Mouse (Mus musculus) forebrain, embryonic 12.5 days (tissue): ENCODE data around the gene Gzmd. TPM values are rescaled to one million over a fixed set of nuclear protein-coding genes. Genes with fewer than 3 reads are reported as not detected.
"Not testable (repeated sequence)": the region's sequence is repeated elsewhere in the genome, so short reads cannot be mapped to it uniquely, and the experiment has no call there.

Source experiments
- ATAC-seq: fragments of 200-750 bp; cut with Nextera tagmentation; 2 replicates; pipeline ENCODE4 v1.8.0; 2017; ENCODE audit warnings: moderate TSS enrichment; ENCODE audit not compliant: low FRiP score
- H3K27ac ChIP-seq: fragments of 300-500 bp; sonication (generic); 2 replicates; pipeline ENCODE4 v1.5.1; 2016; ENCODE audit warnings: mild to moderate bottlenecking
- H3K27me3 ChIP-seq: fragments of 300-500 bp; sonication (generic); 2 replicates; pipeline ENCODE4 v1.6.1; 2016; ENCODE audit warnings: mild to moderate bottlenecking
- H3K36me3 ChIP-seq: fragments of 300-500 bp; sonication (generic); replicated peaks from 2 replicates; pipeline ENCODE4 v1.6.1; 2016; ENCODE audit warnings: mild to moderate bottlenecking
- H3K4me1 ChIP-seq: fragments of 300-500 bp; sonication (generic); 2 replicates; pipeline ENCODE4 v1.6.1; 2016
- H3K4me2 ChIP-seq: fragments of 300-500 bp; sonication (generic); 2 replicates; pipeline ENCODE4 v1.6.1; 2016; ENCODE audit warnings: mild to moderate bottlenecking, moderate library complexity
- H3K4me3 ChIP-seq: fragments of 300-500 bp; sonication (generic); replicated peaks from 2 replicates; pipeline ENCODE4 v1.5.1; 2016; ENCODE audit warnings: mild to moderate bottlenecking
- H3K9ac ChIP-seq: fragments of 300-500 bp; sonication (generic); 2 replicates; pipeline ENCODE4 v1.6.1; 2016; ENCODE audit warnings: mild to moderate bottlenecking
- H3K9me3 ChIP-seq: fragments of 300-500 bp; sonication (generic); 2 replicates; pipeline ENCODE4 v1.6.1; 2016
- WGBS: fragments of 180-500 bp; shearing (Covaris S2); methylation state at CpG from one replicate; pipeline ENCODE4 v1.1.7; 2016; 5-methylcytosine and 5-hydroxymethylcytosine counted together
- polyA plus RNA-seq: library from polyadenylated mRNA; unstranded; fragments of >200 nt; fragmentation: Nextera tagmentation; extraction: Ambion mirVana; gene quantifications from 2 replicates; pipeline ENCODE4 v1.2.1, GENCODE M21; 2016

Gene Gzmd
- polyA plus RNA-seq, 1 experiment from 2014 or later = not detected

DNA sequence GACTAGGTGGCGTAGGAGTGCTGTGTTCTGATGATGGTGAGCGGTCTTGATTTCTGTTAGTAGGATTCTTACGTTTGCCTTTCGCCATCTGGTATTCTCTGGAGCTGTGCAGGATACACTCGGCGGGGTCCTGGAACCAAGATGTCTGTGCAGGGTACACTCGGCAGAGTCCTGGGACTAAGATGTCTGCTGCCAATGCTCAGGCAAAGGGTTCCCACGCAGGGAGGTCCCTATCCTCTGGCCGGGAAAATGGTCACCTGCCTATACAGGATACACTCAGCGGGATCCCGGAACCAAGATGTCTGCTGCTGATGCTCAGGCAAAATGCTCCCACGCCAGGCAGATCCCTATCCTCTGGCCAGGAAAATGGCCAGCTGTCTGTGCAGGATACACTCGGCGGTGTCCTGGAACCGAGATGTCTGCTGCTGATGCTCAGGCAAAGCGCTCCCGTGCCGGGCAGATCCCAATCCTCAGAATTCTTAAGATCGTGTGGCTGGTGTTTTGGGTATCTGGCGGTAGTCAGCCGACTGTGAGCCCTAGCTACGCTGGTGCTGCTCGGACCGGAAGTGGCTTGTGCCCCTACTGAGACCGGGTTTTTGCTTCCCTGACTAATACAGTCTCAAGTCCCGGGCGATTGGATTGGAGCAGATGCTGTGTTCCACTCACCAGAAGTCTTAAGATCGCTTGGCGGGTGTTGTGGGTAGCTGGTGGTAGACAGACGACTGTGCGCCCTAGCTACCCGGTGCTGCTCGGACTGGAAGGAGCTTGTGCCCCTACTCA is 16.7 kb downstream of the Gzmd start:
- H3K9me3 ChIP-seq, H3K27ac ChIP-seq, H3K36me3 ChIP-seq, H3K27me3 ChIP-seq, H3K4me2 ChIP-seq, H3K9ac ChIP-seq, H3K4me1 ChIP-seq, H3K4me3 ChIP-seq, ATAC-seq: not testable (repeated sequence)
- WGBS = 94% methylated on average over 33 of the region's 33 CpGs

DNA sequence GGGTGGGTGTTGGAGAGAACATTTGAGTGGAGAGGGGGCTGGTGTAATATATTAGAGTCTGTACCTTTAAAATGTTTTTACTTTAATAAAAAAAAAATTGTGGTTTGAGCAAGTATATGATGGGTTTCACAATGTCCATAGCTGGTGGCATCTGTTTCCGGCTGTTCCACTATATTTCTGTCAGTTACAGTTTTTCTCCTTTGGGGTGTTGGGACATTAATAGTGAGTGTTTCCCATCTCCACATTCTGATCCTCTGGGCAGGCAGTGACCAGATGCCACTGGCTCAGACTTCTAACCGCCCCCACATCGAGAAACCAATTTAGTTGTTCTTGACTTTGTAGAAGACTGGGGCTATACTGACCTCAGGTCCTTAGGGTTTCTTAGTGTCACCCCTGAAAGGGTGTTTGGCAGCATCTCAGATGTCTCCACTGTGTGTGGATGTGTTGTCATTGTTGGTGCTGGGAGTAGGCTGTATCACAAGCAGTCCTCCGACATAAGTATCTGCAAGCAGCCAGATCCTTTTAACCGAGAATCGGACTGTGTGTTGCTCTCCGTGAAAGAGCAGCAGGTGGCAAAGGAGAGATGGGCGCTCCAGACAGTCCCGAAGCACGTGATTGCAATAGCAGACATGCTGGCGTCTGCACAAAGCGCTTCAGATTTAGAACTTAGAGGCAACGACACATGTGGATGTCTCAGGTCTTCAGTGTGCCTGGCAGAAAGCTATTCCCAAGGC is 26.8 kb downstream of the Gzmd start:
- H3K4me3 ChIP-seq = no peak overlapping the region
- H3K9ac ChIP-seq = no peak overlapping the region
- WGBS = 88% methylated on average over 13 of the region's 13 CpGs

DNA sequence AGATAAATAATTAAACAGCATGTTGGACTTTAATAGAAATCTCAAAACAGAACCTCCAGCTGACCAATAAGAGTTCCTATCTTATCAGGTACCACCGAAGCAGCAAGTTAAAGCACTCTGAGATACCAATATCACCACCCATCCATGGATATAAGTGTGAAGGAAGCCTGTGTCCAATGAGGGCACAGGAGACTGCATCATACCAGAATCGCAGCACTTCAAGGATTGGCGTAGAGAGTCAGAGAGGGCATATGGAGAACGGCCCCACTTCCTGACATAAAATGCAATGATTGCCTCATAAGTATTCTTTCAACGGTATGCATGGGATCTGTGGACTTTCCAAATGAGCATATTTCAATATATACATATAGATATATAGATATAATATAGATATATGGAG is 27.4 kb downstream of the Gzmd start:
- WGBS = 88% methylated on average over 5 of the region's 5 CpGs
- ATAC-seq = no peak

More for the DNA sequence above, 26.8 kb downstream of the Gzmd start:
- Histone ChIP-seq H3K4me1 (no peaks in the 10 kb centered on the region), H3K27me3 (no peaks in the 10 kb centered on the region), H3K4me2 (no peak overlapping the region), H3K27ac (no peak overlapping the region), H3K36me3 (no peaks in the 10 kb centered on the region), H3K9me3 (no peaks in the 10 kb centered on the region)
- no peak for ATAC-seq

DNA sequence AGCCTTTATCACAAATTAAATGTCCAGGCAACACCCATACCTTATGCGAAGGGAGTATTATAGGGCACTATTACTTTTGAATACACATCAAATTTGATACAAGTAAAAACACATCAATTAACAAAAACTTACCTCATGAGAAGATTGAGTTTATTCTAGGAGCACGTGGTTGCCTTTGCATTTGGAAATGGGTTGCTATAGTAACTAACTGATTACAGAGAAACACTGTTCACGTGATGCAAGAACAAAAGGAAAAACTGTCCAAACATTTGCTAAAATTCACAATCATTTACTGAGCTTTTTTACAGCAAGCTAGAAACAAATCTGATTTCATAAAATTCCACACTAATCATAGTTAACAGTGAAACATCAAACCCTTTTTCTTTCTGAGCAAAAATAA is 29.0 kb downstream of the Gzmd start:
- no peak for ATAC-seq

More for the DNA sequence above, 27.4 kb downstream of the Gzmd start:
- no peaks in the 10 kb centered on the region for H3K4me1 ChIP-seq
- H3K36me3 ChIP-seq = no peaks in the 10 kb centered on the region
- no peak overlapping the region for H3K4me2 ChIP-seq
- no peaks in the 10 kb centered on the region for H3K27me3 ChIP-seq
- no peak overlapping the region for H3K4me3 ChIP-seq
- H3K9me3 ChIP-seq = no peaks in the 10 kb centered on the region
- H3K27ac ChIP-seq = no peak overlapping the region
- no peak overlapping the region for H3K9ac ChIP-seq

DNA sequence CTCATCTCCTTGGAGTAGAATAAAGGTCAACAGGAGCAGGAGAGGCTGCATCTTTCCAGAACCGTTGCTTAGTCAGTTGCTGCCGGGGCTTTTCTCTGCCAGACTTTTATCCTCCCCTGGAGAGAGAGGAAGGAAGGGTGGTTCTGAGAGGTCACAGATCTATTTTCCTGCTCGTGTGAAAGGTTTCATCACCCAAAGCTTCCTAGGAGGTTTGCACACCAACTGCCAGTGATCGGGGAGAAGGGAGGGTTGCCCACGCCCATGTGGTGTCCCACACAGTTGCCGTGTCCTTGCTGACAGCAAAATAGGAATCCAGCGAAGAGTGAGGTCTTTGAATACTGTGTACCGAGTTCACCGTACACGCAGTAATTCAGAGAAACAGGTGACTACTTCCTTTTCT is 30.0 kb downstream of the Gzmd start, which contains the start of gene Ctsg:
Gene Ctsg, minus strand, starts transcription at position 189 of the 400 bp plus-strand sequence.
- 79% methylated on average over 10 of the region's 10 CpGs for WGBS
- H3K27ac ChIP-seq = no peak within 1 kb of the TSS
- H3K4me1 ChIP-seq = no peaks in the 10 kb centered on the region
- no peaks in the 10 kb centered on the region for H3K9me3 ChIP-seq
- H3K4me3 ChIP-seq = no peak within 1 kb of the TSS
- H3K9ac ChIP-seq = no peak within 1 kb of the TSS
- no peaks in the 10 kb centered on the region for H3K27me3 ChIP-seq
- H3K4me2 ChIP-seq = no peak within 1 kb of the TSS
- no peak for ATAC-seq
- H3K36me3 ChIP-seq = no peaks in the 10 kb centered on the region

More for the DNA sequence above, 29.0 kb downstream of the Gzmd start:
- Histone ChIP-seq H3K36me3 (no peaks in the 10 kb centered on the region), H3K4me3 (no peak overlapping the region), H3K9ac (no peak overlapping the region), H3K9me3 (no peaks in the 10 kb centered on the region), H3K4me2 (no peak overlapping the region), H3K4me1 (no peaks in the 10 kb centered on the region), H3K27ac (no peak overlapping the region), H3K27me3 (no peaks in the 10 kb centered on the region)
- 58% methylated on average over 3 of the region's 3 CpGs for WGBS

DNA sequence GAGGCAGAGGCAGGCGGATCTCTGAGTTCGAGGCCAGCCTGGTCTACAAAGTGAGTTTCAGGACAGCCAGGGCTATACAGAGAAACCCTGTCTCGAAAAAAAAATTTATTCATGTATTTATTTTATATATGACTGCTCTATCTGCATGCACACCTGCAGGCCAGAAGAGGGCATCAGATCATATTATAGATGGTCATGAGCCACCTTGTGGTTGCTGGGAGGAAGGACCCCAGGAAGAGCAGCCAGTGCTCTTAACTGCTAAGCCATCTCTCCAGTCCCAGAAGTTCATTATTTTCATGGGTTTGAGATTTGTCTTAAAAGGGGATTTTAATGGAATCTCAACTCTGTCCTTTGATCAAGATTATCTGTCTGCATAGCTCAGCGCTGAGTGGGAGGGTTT is 33.5 kb downstream of the Gzmd start:
- Histone ChIP-seq H3K27ac (no peak overlapping the region), H3K4me1 (no peaks in the 10 kb centered on the region), H3K9ac (no peak overlapping the region), H3K27me3 (no peaks in the 10 kb centered on the region), H3K36me3 (no peaks in the 10 kb centered on the region), H3K4me2 (no peak overlapping the region), H3K4me3 (no peak overlapping the region), H3K9me3 (no peaks in the 10 kb centered on the region)
- WGBS = 83% methylated on average over 4 of the region's 4 CpGs
- no peak for ATAC-seq

DNA sequence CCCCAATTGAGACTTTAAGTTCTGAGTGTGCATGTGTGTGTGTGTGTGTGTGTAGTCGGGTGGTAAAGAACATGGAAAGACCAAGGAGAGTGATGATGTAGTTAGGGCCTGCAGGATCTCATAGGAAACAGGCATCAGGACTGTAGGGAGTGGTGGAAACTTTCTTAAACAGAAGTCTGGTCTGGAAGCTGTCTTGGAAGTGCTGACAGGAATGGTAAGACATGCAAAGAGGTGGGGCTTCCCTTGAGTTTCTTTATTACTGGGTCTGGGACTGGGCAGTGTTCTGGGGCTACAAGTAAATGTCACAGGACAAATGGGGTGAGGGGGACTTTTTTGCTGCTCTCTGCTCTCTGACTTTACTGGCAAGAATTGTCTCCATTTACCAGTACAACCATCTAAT is 34.8 kb downstream of the Gzmd start:
- Histone ChIP-seq H3K27ac (no peak overlapping the region), H3K4me1 (no peaks in the 10 kb centered on the region), H3K36me3 (no peaks in the 10 kb centered on the region), H3K4me2 (no peak overlapping the region), H3K9me3 (no peaks in the 10 kb centered on the region), H3K9ac (no peak overlapping the region), H3K4me3 (no peak overlapping the region), H3K27me3 (no peaks in the 10 kb centered on the region)
- WGBS = 90% methylated on average over 1 of the region's 1 CpGs
- ATAC-seq = no peak

DNA sequence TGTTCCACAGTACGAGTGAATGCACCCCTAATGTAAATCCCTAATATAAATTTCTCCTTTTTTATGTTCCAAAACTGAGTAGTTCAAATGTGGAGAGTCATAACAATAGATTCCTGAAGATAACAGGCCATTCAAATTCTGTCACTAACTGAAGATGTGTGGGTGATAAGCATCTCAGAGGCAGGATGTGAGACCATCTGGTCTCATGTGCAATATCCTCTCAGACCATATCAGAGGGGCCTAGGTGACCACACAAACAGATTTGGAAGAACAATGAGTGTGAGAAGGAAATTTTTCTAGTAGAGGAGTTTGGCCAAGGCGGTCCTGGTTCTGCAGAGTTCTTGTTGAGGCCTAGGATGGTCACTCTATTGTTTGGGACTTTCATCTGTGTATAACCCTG is 39.1 kb downstream of the Gzmd start:
- no peak for ATAC-seq
- H3K36me3 ChIP-seq = no peaks in the 10 kb centered on the region
- H3K4me1 ChIP-seq = no peaks in the 10 kb centered on the region
- H3K27me3 ChIP-seq = no peaks in the 10 kb centered on the region
- no peak overlapping the region for H3K4me3 ChIP-seq
- H3K9ac ChIP-seq = no peak overlapping the region
- WGBS = 79% methylated on average over 2 of the region's 2 CpGs
- H3K27ac ChIP-seq = no peak overlapping the region
- H3K4me2 ChIP-seq = no peak overlapping the region
- no peaks in the 10 kb centered on the region for H3K9me3 ChIP-seq

DNA sequence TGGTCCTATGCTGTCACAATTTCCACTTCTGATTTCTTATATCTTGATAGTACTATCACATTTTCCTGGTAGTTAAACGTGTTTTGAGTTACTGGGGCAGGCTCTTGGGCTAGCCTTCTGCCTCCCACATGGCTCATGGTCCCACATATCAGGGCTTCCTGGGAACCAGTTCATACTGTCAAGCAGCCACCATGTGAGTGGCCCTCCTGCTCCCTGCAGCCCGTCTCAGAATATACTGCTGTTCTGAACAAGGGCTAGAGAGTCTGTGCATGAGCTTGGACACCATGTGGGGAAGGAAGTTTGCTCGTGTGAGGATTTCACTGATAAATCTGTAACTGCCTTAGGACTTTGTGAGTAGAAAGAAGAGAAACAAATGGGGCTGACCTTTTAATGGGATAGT is 45.7 kb downstream of the Gzmd start:
- Histone ChIP-seq H3K4me3 (no peak overlapping the region), H3K27me3 (no peaks in the 10 kb centered on the region), H3K36me3 (no peaks in the 10 kb centered on the region), H3K4me1 (no peaks in the 10 kb centered on the region), H3K9ac (no peak overlapping the region), H3K4me2 (no peak overlapping the region), H3K27ac (no peak overlapping the region), H3K9me3 (no peaks in the 10 kb centered on the region)
- ATAC-seq = no peak
- 79% methylated on average over 3 of the region's 3 CpGs for WGBS

DNA sequence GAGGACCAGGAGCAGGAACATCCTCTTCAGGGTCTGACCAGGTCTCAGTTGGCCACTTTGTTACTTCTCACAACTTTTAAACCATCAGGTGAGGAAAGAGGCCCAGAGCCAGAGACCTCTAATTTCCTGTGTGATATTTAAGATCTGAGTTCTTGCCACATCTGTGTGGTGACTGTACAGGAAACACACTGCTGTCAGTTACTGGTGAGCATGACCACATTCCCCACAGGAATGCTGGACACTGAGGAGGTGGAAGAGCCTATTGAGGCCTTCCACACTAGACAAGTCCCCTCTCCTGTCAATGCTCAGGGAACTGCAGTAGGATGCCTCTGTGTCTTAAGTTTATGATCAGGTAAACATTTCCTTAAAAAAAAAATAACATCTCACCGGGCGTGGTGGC is 47.2 kb downstream of the Gzmd start, which contains the start of gene Mcpt8:
Gene Mcpt8, minus strand, starts transcription at position 107 of the 400 bp plus-strand sequence.
- Histone ChIP-seq H3K27ac (no peak within 1 kb of the TSS), H3K4me1 (no peaks in the 10 kb centered on the region)
- WGBS = 95% methylated on average over 2 of the region's 2 CpGs

DNA sequence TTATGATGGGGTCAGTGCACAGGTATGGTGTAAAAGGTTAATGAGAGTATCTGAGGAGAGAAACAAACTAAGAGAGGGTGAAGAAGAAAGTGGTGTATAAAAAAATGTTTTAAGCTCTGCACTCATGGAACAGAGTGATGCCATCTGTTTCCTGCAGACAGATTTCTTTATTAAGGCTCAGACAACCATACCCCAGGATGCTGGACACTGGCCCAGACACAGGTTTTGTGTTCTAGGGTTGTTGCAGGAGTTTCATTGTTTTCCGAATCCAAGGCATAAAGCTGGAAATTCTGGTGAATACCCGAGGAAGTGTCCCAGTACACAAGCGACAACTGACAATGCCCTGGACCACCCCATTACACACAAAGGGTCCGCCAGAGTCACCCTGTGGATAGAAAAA is 50.4 kb downstream of the Gzmd start:
- no peak overlapping the region for H3K9ac ChIP-seq
- no peaks in the 10 kb centered on the region for H3K36me3 ChIP-seq
- no peaks in the 10 kb centered on the region for H3K27me3 ChIP-seq
- no peaks in the 10 kb centered on the region for H3K4me1 ChIP-seq
- ATAC-seq = no peak
- WGBS = 72% methylated on average over 4 of the region's 4 CpGs
- no peak overlapping the region for H3K4me2 ChIP-seq
- no peak overlapping the region for H3K4me3 ChIP-seq
- no peaks in the 10 kb centered on the region for H3K9me3 ChIP-seq
- no peak overlapping the region for H3K27ac ChIP-seq

More for the DNA sequence above, 47.2 kb downstream of the Gzmd start, which contains the start of gene Mcpt8:
- ATAC-seq = no peak
- H3K36me3 ChIP-seq = no peaks in the 10 kb centered on the region
- no peak within 1 kb of the TSS for H3K4me2 ChIP-seq
- no peaks in the 10 kb centered on the region for H3K27me3 ChIP-seq
- H3K4me3 ChIP-seq = no peak within 1 kb of the TSS
- H3K9me3 ChIP-seq = no peaks in the 10 kb centered on the region
- H3K9ac ChIP-seq = no peak within 1 kb of the TSS
